Mouse (Mus musculus): ENCODE results near the gene Lsm2.

GRCm38 (mm10) chr17:34982328-34982727 lies 666 bp downstream of the Lsm2 start:
- TF ChIP-seq CTCF (IDR thresholded peaks at IDR 0.05; ENCODE audit: low read depth) (no peak), EP300 (IDR thresholded peaks at IDR 0.05; ENCODE audit: low read depth) (no peak)
